ENCODE assay signal across 8 mouse cellular contexts in the genomic region with DNA sequence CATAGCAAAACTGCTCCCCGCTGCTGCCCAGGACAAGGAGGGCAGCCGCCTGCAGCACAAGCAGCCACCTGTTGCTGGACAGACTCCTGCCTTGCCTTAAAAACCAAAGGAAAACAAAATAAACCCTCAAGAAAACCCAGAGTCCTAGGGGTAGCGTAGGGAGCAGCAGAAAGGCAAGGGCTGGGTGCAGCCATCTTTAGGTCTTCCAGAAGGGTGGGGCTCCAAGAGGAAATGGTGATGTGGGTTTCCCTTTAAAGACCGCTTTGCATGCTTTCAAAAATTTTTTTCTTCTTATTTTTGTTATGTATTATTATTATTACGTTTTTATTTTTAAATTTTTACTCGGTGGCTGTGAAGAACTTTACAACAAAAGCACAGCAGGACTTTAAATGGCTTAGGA.
DNase-seq lines count a peak whose midpoint lies in the region; ATAC-seq and TF ChIP-seq lines count a peak whose summit lies in the region.

No protein-coding gene starts in this region.

- no peaks in the 10 kb centered on the region for H3K36me3 ChIP-seq in lung, postnatal 0 days (ENCODE audit: insufficient read depth, low read length)
- no peaks in the 10 kb centered on the region for H3K36me3 ChIP-seq in forebrain, embryonic 13.5 days (ENCODE audit: poor library complexity, severe bottlenecking)
- no peaks in the 10 kb centered on the region for H3K36me3 ChIP-seq in liver, embryonic 12.5 days

- no peak for ATAC-seq in lung, postnatal 0 days
- ATAC-seq in forebrain, embryonic 13.5 days, result no peak
- no peak for ATAC-seq in liver, embryonic 12.5 days

- intact Hi-C loops in gastrocnemius, postnatal 14 days (cut with DNase I; ENCODE audit: low total_unique reads), result no loop called here

- no peak for TF ChIP-seq EP300 in lung, postnatal 0 days (IDR thresholded peaks at IDR 0.05)

- DNase-seq in lung, postnatal 0 days (ENCODE audit: low spot score), result no peak
- no peak for DNase-seq in lung, postnatal 4 days
- peak; percentile 57 for DNase-seq in thymus, postnatal 14 days
- no peak for DNase-seq in left cerebral cortex, adult 11 months (ENCODE audit: low spot score)
- DNase-seq in layer of hippocampus, adult 9-10 months (ENCODE audit: low spot score), result no peak
- no peak for DNase-seq in gastrocnemius, postnatal 14 days

- H3K9ac ChIP-seq in lung, postnatal 0 days (replicated peaks; ENCODE audit: low read depth), result no peak overlapping the region
- no peak overlapping the region for H3K9ac ChIP-seq in forebrain, embryonic 13.5 days
- H3K9ac ChIP-seq in liver, embryonic 12.5 days, result no peak overlapping the region

- H3K27ac ChIP-seq in lung, postnatal 0 days (ENCODE audit: low read length), result no peak overlapping the region
- no peak overlapping the region for H3K27ac ChIP-seq in forebrain, embryonic 13.5 days
- no peak overlapping the region for H3K27ac ChIP-seq in liver, embryonic 12.5 days

- H3K27me3 ChIP-seq in lung, postnatal 0 days (replicated peaks; ENCODE audit: insufficient read depth, low read length), result no peaks in the 10 kb centered on the region; the same call in 1 of the 2 replicates
- peaks cover 18% of the 10 kb centered on the region for H3K27me3 ChIP-seq in forebrain, embryonic 13.5 days
- H3K27me3 ChIP-seq in liver, embryonic 12.5 days (replicated peaks), result 0 out of 2 replicates have a peak, but pooled peaks cover 6% of the 10 kb centered on the region

- H3K4me1 ChIP-seq in lung, postnatal 0 days (ENCODE audit: insufficient read depth, low read depth, low read length), result no peaks in the 10 kb centered on the region
- peaks cover 22% of the 10 kb centered on the region for H3K4me1 ChIP-seq in forebrain, embryonic 13.5 days
- H3K4me1 ChIP-seq in liver, embryonic 12.5 days, result peaks cover 4% of the 10 kb centered on the region; the same call in 1 of the 2 replicates

- peak overlapping the region; percentile 75 for H3K4me2 ChIP-seq in lung, postnatal 0 days (replicated peaks; ENCODE audit: low read depth, low read length)
- peak overlapping the region; percentile 81 for H3K4me2 ChIP-seq in forebrain, embryonic 13.5 days
- H3K4me2 ChIP-seq in liver, embryonic 12.5 days, result peak overlapping the region; percentile 66

- TF ChIP-seq CTCF in lung, postnatal 0 days (IDR thresholded peaks at IDR 0.05), result no peak

- WGBS in lung, postnatal 0 days, result 43% methylated on average over 6 of the region's 6 CpGs
- WGBS in forebrain, embryonic 13.5 days, result 36% methylated on average over 6 of the region's 6 CpGs
- WGBS in liver, embryonic 12.5 days (ENCODE audit: insufficient replicate concordance), result 46% methylated on average over 6 of the region's 6 CpGs

- H3K9me3 ChIP-seq in lung, postnatal 0 days (ENCODE audit: low read length), result no peaks in the 10 kb centered on the region
- no peaks in the 10 kb centered on the region for H3K9me3 ChIP-seq in forebrain, embryonic 13.5 days (replicated peaks)
- H3K9me3 ChIP-seq in liver, embryonic 12.5 days (replicated peaks), result no peaks in the 10 kb centered on the region

- H3K4me3 ChIP-seq in lung, postnatal 0 days (ENCODE audit: low read depth, low read length), result no peak overlapping the region
- no peak overlapping the region for H3K4me3 ChIP-seq in forebrain, embryonic 13.5 days
- peak overlapping the region; percentile 43; the same call in 1 of the 2 replicates for H3K4me3 ChIP-seq in liver, embryonic 12.5 days
